Mouse (Mus musculus) forebrain, embryonic 11.5 days (tissue): ENCODE results near the gene Uck2. TPM values are rescaled to one million over a fixed set of nuclear protein-coding genes. Genes with fewer than 3 reads are reported as not detected.
A peak's percentile ranks its signal among the peaks of the same experiment; 100 is the strongest.

Source experiments
- ATAC-seq: fragments of 200-750 bp; cut with Nextera tagmentation; replicated peaks from 2 replicates; pipeline ENCODE4 v1.8.0; 2017; ENCODE audit warnings: moderate TSS enrichment; ENCODE audit not compliant: low FRiP score
- DNase-seq: peaks from one replicate; pipeline ENCODE4 v3.0.0-alpha.2; 2017; ENCODE audit warnings: low spot score
- H3K27ac ChIP-seq: fragments of 300-500 bp; sonication (generic); 2 replicates; pipeline ENCODE4 v1.5.1; 2014; ENCODE audit warnings: low read depth, low read length
- H3K27me3 ChIP-seq: fragments of 300-500 bp; sonication (generic); 2 replicates; pipeline ENCODE4 v1.6.1; 2014; ENCODE audit warnings: mild to moderate bottlenecking, low read length, mixed read lengths; ENCODE audit not compliant: control insufficient read depth, insufficient read depth
- H3K36me3 ChIP-seq: fragments of 300-500 bp; sonication (generic); 2 replicates; pipeline ENCODE4 v1.6.1; 2014; ENCODE audit warnings: mild to moderate bottlenecking, low read length, moderate library complexity, mixed read lengths; ENCODE audit not compliant: control insufficient read depth, insufficient read depth
- H3K4me1 ChIP-seq: fragments of 300-500 bp; sonication (generic); replicated peaks from 2 replicates; pipeline ENCODE4 v1.6.1; 2014; ENCODE audit warnings: low read length, mixed read lengths; ENCODE audit not compliant: control insufficient read depth, insufficient read depth
- H3K4me2 ChIP-seq: fragments of 300-500 bp; sonication (generic); 2 replicates; pipeline ENCODE4 v1.6.1; 2014; ENCODE audit warnings: low read depth, mild to moderate bottlenecking, low read length, moderate library complexity, mixed read lengths; ENCODE audit not compliant: severe bottlenecking
- H3K4me3 ChIP-seq: fragments of 300-500 bp; sonication (generic); 2 replicates; pipeline ENCODE4 v1.5.1; 2014; ENCODE audit warnings: low read depth, low read length
- H3K9ac ChIP-seq: fragments of 300-500 bp; sonication (generic); 2 replicates; pipeline ENCODE4 v1.6.1; 2014; ENCODE audit warnings: low read length
- H3K9me3 ChIP-seq: fragments of 300-500 bp; sonication (generic); 2 replicates; pipeline ENCODE4 v1.6.1; 2016; ENCODE audit warnings: low read length, mixed read lengths; ENCODE audit not compliant: control insufficient read depth
- WGBS: fragments of 180-500 bp; shearing (Covaris S2); extraction: QIAGEN DNeasy Blood & Tissue Kit; methylation state at CpG from one replicate; pipeline ENCODE4 v1.1.7; 2014; 5-methylcytosine and 5-hydroxymethylcytosine counted together
- microRNA-seq: library from miRNA; unstranded; fragments of <30 nt; microRNA quantifications from one replicate; pipeline ENCODE4, GENCODE M21; 2016; ENCODE audit not compliant: insufficient number of aligned reads
- polyA plus RNA-seq: library from polyadenylated mRNA; unstranded; fragments of >200 nt; fragmentation: Nextera tagmentation; extraction: Ambion mirVana; gene quantifications from 2 replicates; pipeline ENCODE4 v1.2.1, GENCODE M21; 2014

The Uck2 gene
- polyA plus RNA-seq, 1 experiment from 2014 or later: 125 TPM

- Histone ChIP-seq H3K4me1 (no peaks in the 10 kb centered on the region; the same call in 1 of the 2 replicates), H3K4me3 (no peak overlapping the region), H3K9ac (no peak overlapping the region), H3K27me3 (no peaks in the 10 kb centered on the region), H3K4me2 (no peak overlapping the region), H3K9me3 (no peaks in the 10 kb centered on the region), H3K27ac (no peak overlapping the region), H3K36me3 (no peaks in the 10 kb centered on the region)
- 84% methylated on average over 8 of the region's 8 CpGs for WGBS
- no peak for ATAC-seq
- no peak for DNase-seq
Measured at GRCm38 (mm10) chr1:167205177-167205750, 79.9 kb downstream of the Uck2 start.

- H3K9ac ChIP-seq: no peak overlapping the region
- no peak overlapping the region for H3K4me3 ChIP-seq
- no peaks in the 10 kb centered on the region for H3K27me3 ChIP-seq
- ATAC-seq: no peak
- no peaks in the 10 kb centered on the region for H3K36me3 ChIP-seq
- H3K4me2 ChIP-seq: no peak overlapping the region
- H3K4me1 ChIP-seq: no peaks in the 10 kb centered on the region; the same call in 1 of the 2 replicates
- WGBS: 80% methylated on average over 1 of the region's 1 CpGs
- no peaks in the 10 kb centered on the region for H3K9me3 ChIP-seq
- no peak for DNase-seq
- no peak overlapping the region for H3K27ac ChIP-seq
Measured at GRCm38 (mm10) chr1:167204421-167204820, 80.7 kb downstream of the Uck2 start.

GRCm38 (mm10) chr1:167194766-167195165, 90.4 kb downstream of the Uck2 start:
- H3K27me3 ChIP-seq: no peaks in the 10 kb centered on the region
- no peak overlapping the region for H3K27ac ChIP-seq
- H3K4me2 ChIP-seq: no peak overlapping the region
- DNase-seq (peak; percentile 64), ATAC-seq (peak; percentile 89)
- no peaks in the 10 kb centered on the region for H3K36me3 ChIP-seq
- 31% methylated on average over 8 of the region's 8 CpGs for WGBS
- no peaks in the 10 kb centered on the region for H3K9me3 ChIP-seq
- H3K4me3 ChIP-seq: no peak overlapping the region
- no peaks in the 10 kb centered on the region; the same call in 1 of the 2 replicates for H3K4me1 ChIP-seq
- no peak overlapping the region for H3K9ac ChIP-seq

- no peaks in the 10 kb centered on the region for H3K36me3 ChIP-seq
- WGBS: 46% methylated on average over 5 of the region's 5 CpGs
Measured at GRCm38 (mm10) chr1:167187791-167188190, 97.3 kb downstream of the Uck2 start.

GRCm38 (mm10) chr1:167181919-167182616, 103.1 kb downstream of the Uck2 start:
- H3K27ac ChIP-seq: peak overlapping the region; percentile 76
- 28% methylated on average over 9 of the region's 9 CpGs for WGBS
- H3K27me3 ChIP-seq: no peaks in the 10 kb centered on the region
- H3K4me1 ChIP-seq: peaks cover 10% of the 10 kb centered on the region; the same call in 1 of the 2 replicates
- H3K36me3 ChIP-seq: no peaks in the 10 kb centered on the region
- peak; percentile 78 for DNase-seq
- no peak overlapping the region for H3K4me2 ChIP-seq
- peak; percentile 92 for ATAC-seq
- H3K9ac ChIP-seq: no peak overlapping the region
- no peaks in the 10 kb centered on the region for H3K9me3 ChIP-seq
- H3K4me3 ChIP-seq: no peak overlapping the region

More at GRCm38 (mm10) chr1:167187791-167188190, 97.3 kb downstream of the Uck2 start:
- Histone ChIP-seq H3K4me1 (peaks cover 1% of the 10 kb centered on the region; the same call in 1 of the 2 replicates), H3K27ac (no peak overlapping the region), H3K9me3 (no peaks in the 10 kb centered on the region), H3K9ac (no peak overlapping the region), H3K27me3 (no peaks in the 10 kb centered on the region), H3K4me3 (no peak overlapping the region), H3K4me2 (no peak overlapping the region)
- ATAC-seq (no peak), DNase-seq (no peak)

Small RNA genes within 50 kb of the gene (microRNA-seq; reads per million reads assigned to microRNA genes)
- not detected for gene Mir6347

Other genes with a start within 250 kb of the Uck2 start
- gene Tmco1, start 23.1 kb upstream of the Uck2 start, polyA plus RNA-seq: 75.2 and 78.5 TPM in 2 replicates
- 38.3 and 41.4 TPM in 2 replicates for gene Aldh9a1, start 64.7 kb upstream of the Uck2 start, polyA plus RNA-seq
- gene Mgst3, start 108.5 kb upstream of the Uck2 start, polyA plus RNA-seq: 51.8 and 54.0 TPM in 2 replicates
- gene Lrrc52, start 181.5 kb upstream of the Uck2 start, polyA plus RNA-seq: not detected in 2 replicates